Mouse (Mus musculus) layer of hippocampus, postnatal 36 days (tissue): ENCODE results near the gene Msh6. TPM values are rescaled to one million over a fixed set of nuclear protein-coding genes. Genes with fewer than 3 reads are reported as not detected.
"Not testable (repeated sequence)": the region's sequence is repeated elsewhere in the genome, so short reads cannot be mapped to it uniquely, and the experiment has no call there.

Experiments
- DNase-seq, 2 experiments: peaks; one replicate each; pipeline ENCODE4 v3.0.0; 2022
- total RNA-seq, 2 experiments: library from RNA; stranded (reverse); gene quantifications; 2 replicates each; pipeline ENCODE4 v1.2.3; 2021

Gene Msh6
- total RNA-seq, 2 experiments from 2014 or later = 15.0 to 15.4 TPM

DNA sequence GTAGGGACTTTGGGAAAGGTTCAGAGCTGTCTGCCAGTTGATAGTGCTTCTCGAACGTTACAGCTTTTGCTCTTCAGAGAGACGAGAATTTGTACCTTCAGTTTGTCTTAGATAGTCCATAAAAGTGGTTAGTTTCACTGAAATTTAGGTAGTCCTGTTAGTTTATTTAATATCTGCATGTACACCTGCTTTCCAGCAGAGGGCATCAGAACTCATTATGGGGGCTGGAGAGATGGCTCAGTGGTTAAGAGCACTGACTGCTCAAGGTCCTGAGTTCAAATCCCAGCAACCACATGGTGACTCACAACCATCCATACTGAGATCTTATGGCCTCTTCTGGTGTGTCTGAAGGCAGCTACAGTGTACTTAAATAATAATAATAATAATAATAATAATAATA, 7.2 kb downstream of the Msh6 start:
- no peak for DNase-seq

- no peak for DNase-seq
Observed at GRCm38 (mm10) chr17:87983313-87983712, 8.5 kb downstream of the Msh6 start.

- no peak for DNase-seq
Observed at GRCm38 (mm10) chr17:87984440-87985214, 9.8 kb downstream of the Msh6 start.

DNA sequence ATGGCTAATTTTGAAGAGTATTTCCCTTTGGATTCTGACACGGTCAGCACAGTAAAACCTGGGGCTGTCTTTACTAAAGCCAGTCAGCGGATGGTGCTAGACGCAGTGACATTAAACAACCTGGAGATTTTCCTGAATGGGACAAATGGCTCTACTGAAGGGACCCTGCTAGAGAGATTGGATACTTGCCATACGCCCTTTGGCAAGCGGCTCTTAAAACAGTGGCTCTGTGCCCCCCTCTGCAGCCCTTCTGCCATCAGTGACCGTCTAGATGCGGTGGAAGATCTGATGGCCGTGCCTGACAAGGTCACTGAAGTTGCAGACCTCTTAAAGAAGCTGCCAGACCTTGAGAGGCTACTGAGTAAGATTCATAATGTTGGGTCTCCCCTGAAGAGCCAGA, 11.1 kb downstream of the Msh6 start:
- DNase-seq = no peak

DNA sequence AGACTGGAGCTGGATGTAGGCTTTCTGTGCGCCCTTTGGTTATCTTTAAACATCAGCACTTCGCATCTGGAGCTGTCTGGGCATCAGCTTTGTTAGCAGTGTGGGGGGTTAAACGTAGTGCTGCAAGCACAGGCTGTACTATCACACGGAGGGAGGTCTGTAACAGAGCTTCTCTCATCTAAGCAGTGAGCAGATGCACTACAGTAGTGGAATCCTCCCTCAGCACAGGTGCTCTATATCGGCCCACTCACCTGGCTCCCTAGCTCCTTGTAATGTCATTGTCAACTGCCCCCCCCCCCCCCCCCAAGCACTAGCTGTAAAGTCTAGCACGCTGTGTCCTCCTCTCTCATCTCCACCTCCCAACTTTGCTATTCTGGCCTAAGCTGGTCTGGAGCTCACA, 12.6 kb downstream of the Msh6 start:
- no peak for DNase-seq

GRCm38 (mm10) chr17:87992154-87992553, 17.3 kb downstream of the Msh6 start:
- no peak for DNase-seq

DNA sequence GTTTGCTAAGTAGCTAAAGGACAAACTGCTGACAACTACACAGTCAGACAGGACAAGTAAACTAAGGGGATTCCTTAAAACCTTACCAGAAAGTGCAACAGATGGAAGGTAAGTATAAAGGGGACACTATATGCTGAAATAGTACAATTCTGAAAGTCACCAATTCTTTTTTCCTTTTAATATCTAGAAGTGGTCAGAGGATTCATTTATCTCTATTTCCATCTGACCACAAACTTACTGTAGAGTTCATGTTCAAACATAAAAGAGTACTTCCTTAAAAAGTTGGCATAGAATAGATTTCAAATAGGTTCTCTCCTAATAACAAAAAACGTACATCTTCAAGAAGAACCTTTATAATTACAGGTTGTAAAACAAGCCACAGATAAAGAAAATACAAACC, 18.5 kb downstream of the Msh6 start:
- DNase-seq = no peak

DNA sequence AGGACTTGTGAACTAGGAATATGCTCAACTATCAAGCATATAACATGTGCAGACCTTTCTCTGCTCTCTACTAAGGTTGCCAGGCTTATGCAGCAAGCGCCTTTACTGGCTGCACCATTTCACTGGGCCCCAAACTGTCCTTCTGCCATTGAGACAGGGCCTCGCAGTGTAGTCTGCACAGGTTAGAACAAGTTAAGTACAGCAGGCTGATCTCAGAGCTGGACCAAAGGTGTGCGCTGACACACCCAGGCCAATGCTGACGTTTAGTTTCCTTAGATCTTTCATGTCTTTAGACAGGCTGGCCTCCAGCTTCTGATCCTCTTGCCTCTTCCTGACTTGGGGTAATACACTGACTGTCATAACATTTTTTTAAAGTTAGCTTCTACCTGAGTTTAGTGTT, 22.9 kb downstream of the Msh6 start:
- no peak for DNase-seq

GRCm38 (mm10) chr17:88004892-88005291, 30.0 kb downstream of the Msh6 start:
- no peak for DNase-seq

GRCm38 (mm10) chr17:88006956-88007355, 32.1 kb downstream of the Msh6 start:
- no peak for DNase-seq

GRCm38 (mm10) chr17:88014456-88014855, 39.6 kb downstream of the Msh6 start:
- DNase-seq = no peak

- DNase-seq = not testable (repeated sequence)
Observed at GRCm38 (mm10) chr17:88016027-88016426, 41.2 kb downstream of the Msh6 start.

DNA sequence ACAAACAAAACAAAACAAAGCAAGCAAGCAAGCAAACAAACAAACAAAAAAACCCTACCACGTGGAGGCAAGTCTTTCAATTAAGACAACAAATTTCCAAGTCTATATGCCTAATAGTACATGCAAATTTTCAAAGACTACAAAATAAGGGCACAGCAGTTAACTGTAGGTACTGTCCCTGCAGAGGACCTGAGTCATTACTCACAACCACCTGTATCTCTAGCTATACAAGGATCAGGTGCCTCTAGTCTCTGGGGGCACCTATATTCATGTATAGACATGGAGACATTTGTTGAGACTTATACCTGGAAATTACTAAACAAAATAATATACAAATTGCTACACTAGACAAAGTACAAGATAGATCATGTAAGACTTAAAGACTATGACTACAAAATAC, 49.1 kb downstream of the Msh6 start:
- no peak for DNase-seq

GRCm38 (mm10) chr17:88025227-88025626, 50.4 kb downstream of the Msh6 start:
- DNase-seq = no peak

- peak; percentile 23 to 41 for DNase-seq
Observed at GRCm38 (mm10) chr17:88029194-88029970, 54.5 kb downstream of the Msh6 start.

- no peak for DNase-seq
Observed at GRCm38 (mm10) chr17:88031755-88032154, 56.9 kb downstream of the Msh6 start.

GRCm38 (mm10) chr17:88034418-88034817, 59.6 kb downstream of the Msh6 start:
- DNase-seq = no peak

Other genes starting within 250 kb of the Msh6 start
- gene Kcnk12, start 177.1 kb upstream of the Msh6 start, total RNA-seq = 10 to 100 TPM; 21.6 to 23.7 TPM
- not detected for gene Rpl36-ps4, start 54.1 kb upstream of the Msh6 start, total RNA-seq
- gene Fbxo11, start 90.2 kb downstream of the Msh6 start, total RNA-seq = 100 to 1,000 TPM; 126 to 132 TPM